Mouse (Mus musculus) lung, embryonic 15.5 days (tissue): ENCODE data around the gene Lin7a. TPM values are rescaled to one million over a fixed set of nuclear protein-coding genes. Genes with fewer than 3 reads are reported as not detected.

Experiments
- ATAC-seq: fragments of 200-750 bp; cut with Nextera tagmentation; 2 replicates; pipeline ENCODE4 v1.8.0; 2017; ENCODE audit warnings: moderate number of reproducible peaks, borderline replicate concordance; ENCODE audit not compliant: low FRiP score, low TSS enrichment; ENCODE audit errors: extremely low read depth
- H3K27ac ChIP-seq: fragments of 300-500 bp; sonication (generic); 2 replicates; pipeline ENCODE4 v1.5.1; 2015; ENCODE audit warnings: moderate library complexity, mild to moderate bottlenecking, inconsistent platforms
- H3K27me3 ChIP-seq: fragments of 300-500 bp; sonication (generic); 2 replicates; pipeline ENCODE4 v1.6.1; 2015; ENCODE audit warnings: inconsistent platforms
- H3K36me3 ChIP-seq: fragments of 300-500 bp; sonication (generic); 2 replicates; pipeline ENCODE4 v1.6.1; 2015; ENCODE audit warnings: inconsistent platforms
- H3K4me1 ChIP-seq: fragments of 300-500 bp; sonication (generic); 2 replicates; pipeline ENCODE4 v1.6.1; 2015; ENCODE audit warnings: inconsistent platforms
- H3K4me2 ChIP-seq: fragments of 300-500 bp; sonication (generic); 2 replicates; pipeline ENCODE4 v1.6.1; 2015; ENCODE audit warnings: inconsistent platforms, mild to moderate bottlenecking, moderate library complexity
- H3K4me3 ChIP-seq: fragments of 300-500 bp; sonication (generic); 2 replicates; pipeline ENCODE4 v1.5.1; 2015; ENCODE audit warnings: mild to moderate bottlenecking, inconsistent platforms
- H3K9ac ChIP-seq: fragments of 300-500 bp; sonication (generic); 2 replicates; pipeline ENCODE4 v1.6.1; 2015; ENCODE audit warnings: inconsistent platforms
- H3K9me3 ChIP-seq: fragments of 300-500 bp; sonication (generic); 2 replicates; pipeline ENCODE4 v1.6.1; 2016; ENCODE audit warnings: inconsistent platforms
- WGBS: fragments of 180-500 bp; shearing (Covaris S2); methylation state at CpG from one replicate; pipeline ENCODE4 v1.1.7; 2015; 5-methylcytosine and 5-hydroxymethylcytosine counted together
- polyA plus RNA-seq: library from polyadenylated mRNA; unstranded; fragments of >200 nt; fragmentation: Nextera tagmentation; extraction: Ambion mirVana; gene quantifications from 2 replicates; pipeline ENCODE4 v1.2.1, GENCODE M21; 2015

The Lin7a gene
- polyA plus RNA-seq, 1 experiment from 2014 or later = 5.5 TPM

DNA sequence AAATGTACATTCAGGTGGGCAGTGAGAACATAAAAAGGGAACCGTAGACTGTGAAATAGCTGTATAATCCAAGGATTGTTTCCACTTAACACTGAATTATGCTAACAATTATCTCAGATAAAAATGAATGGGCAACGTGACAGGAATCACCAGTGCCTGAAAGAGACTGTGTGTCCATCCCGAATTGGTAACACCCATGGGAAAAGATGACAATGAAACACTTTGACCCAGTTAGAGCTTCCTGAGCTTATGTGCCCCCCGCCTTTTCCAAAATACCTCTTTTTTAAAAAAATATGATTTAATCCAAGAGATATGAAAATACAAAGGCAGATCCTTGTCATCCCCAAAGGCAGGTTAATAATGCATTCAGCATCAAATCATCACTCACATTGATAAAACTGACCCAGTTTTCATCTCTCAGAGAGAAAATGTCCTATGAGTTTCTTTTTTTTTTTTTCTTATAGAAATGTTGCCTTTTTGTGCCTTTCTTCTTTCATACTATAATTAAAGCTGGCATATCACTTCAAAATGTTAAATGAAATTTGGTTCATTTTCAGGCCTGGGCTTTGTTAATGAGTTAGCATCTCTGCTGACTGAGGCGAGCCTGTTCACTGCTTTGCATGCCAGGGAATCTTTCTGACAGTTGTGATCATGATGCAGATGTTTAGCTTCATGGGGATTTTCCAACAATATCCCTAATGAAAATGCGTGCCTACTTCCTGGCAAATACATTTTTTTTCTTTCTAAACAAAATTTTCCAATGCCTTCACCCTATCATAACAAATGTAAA lies 80.4 kb downstream of the Lin7a start:
- Histone ChIP-seq H3K9me3 (no peaks in the 10 kb centered on the region), H3K27me3 (no peaks in the 10 kb centered on the region), H3K36me3 (no peaks in the 10 kb centered on the region), H3K27ac (no peak overlapping the region), H3K4me1 (no peaks in the 10 kb centered on the region), H3K9ac (no peak overlapping the region), H3K4me3 (no peak overlapping the region), H3K4me2 (no peak overlapping the region)
- 65% methylated on average over 6 of the region's 6 CpGs for WGBS
- no peak for ATAC-seq

DNA sequence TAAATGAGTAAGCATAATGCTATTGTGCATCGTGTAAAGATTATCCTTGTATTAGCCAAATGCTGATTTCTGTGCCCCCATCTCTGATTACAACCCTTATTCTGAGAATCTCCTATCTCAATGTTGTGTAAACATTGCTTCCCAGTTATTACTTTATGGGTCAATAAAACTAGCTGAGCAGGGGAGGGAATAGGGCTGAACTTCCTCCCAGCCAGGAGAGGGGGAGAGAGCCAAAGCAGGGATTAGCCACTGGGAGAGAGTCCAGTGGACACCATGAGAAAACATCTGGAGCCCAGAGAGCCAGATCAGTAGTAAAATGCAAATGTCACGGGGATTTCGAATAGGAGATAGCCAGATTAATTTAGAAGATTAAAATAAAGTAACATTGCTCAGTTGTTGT lies 82.0 kb downstream of the Lin7a start:
- no peak overlapping the region for H3K9ac ChIP-seq
- WGBS = 88% methylated on average over 3 of the region's 3 CpGs
- H3K4me3 ChIP-seq = no peak overlapping the region
- no peak overlapping the region for H3K27ac ChIP-seq
- H3K9me3 ChIP-seq = no peaks in the 10 kb centered on the region
- H3K4me2 ChIP-seq = no peak overlapping the region
- H3K4me1 ChIP-seq = no peaks in the 10 kb centered on the region
- no peaks in the 10 kb centered on the region for H3K36me3 ChIP-seq
- ATAC-seq = no peak
- H3K27me3 ChIP-seq = no peaks in the 10 kb centered on the region

DNA sequence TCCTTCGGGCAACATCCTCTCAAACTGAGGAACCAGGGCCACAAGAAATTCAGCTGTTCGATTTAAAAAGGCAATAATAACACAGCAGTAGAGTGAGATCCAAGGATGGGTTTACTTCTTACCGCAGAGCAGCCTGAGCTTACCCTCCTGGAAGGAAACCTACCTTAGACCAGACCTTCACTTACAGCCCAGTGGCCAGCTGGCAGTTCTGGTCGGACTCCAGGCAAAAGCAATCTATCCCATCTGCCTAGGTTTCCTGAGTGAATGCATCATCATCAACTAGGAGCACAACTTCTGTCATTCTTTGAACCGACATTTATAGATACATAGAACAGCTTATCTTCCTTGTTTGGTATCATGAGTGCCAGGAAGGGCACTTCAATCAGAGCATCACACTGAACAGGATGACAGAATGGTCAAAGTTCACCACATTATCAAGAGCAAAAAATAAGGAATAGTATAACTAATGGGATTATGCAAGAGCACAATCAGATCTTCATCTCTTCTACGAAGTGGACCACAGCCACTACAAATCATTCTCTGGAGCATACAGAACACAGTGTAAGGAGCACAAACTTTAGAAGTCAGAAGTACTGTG lies 87.1 kb downstream of the Lin7a start:
- 76% methylated on average over 6 of the region's 6 CpGs for WGBS
- H3K4me2 ChIP-seq = no peak overlapping the region
- no peak overlapping the region for H3K9ac ChIP-seq
- H3K4me3 ChIP-seq = no peak overlapping the region
- H3K36me3 ChIP-seq = no peaks in the 10 kb centered on the region
- H3K27me3 ChIP-seq = no peaks in the 10 kb centered on the region
- 0 out of 2 replicates have a peak, but pooled peaks cover 3% of the 10 kb centered on the region for H3K4me1 ChIP-seq
- no peak overlapping the region for H3K27ac ChIP-seq
- no peak for ATAC-seq
- H3K9me3 ChIP-seq = no peaks in the 10 kb centered on the region

DNA sequence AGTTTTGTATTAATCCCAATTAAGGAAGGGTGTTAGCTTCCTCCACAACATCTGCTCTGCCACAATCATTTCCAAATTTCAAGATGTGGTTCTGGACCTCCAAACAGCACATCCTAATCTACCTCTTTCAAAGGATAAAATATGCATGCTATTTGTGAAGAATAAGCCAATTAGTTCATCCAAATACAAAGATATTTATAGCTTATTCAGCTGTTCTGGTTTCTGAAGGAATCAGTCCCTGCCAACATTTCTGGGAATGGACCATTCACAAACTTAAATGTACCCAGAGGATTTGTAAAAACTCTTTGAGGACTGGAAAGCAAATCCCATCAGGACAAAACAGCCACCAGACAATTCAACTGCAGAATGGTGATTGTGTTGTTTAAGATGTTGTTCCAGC lies 87.8 kb downstream of the Lin7a start:
- H3K9ac ChIP-seq = no peak overlapping the region
- 0 out of 2 replicates have a peak, but pooled peaks cover 3% of the 10 kb centered on the region for H3K4me1 ChIP-seq
- H3K36me3 ChIP-seq = no peaks in the 10 kb centered on the region
- no peak overlapping the region for H3K27ac ChIP-seq
- no peak overlapping the region for H3K4me2 ChIP-seq
- no peak overlapping the region for H3K4me3 ChIP-seq
- no peaks in the 10 kb centered on the region for H3K9me3 ChIP-seq
- H3K27me3 ChIP-seq = no peaks in the 10 kb centered on the region
- ATAC-seq = no peak

DNA sequence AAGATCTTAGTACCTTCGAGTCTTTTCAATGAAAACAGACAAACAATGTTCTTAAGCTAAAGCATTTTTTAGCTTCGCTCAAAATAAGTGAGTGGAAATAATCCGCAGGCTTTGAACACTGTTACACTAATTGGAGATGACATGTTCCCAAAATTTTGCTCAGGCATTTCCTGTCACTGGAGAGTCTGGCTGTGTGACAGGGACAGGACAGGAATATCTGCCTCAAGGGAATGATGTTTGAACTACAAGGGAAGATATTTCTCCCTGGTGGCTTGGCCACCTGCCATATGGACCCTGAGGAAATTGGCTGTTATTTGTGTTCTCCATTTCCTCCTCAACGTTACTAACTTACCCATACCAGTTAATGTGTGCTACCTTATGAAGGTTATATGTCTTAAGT lies 90.1 kb downstream of the Lin7a start:
- Histone ChIP-seq H3K27me3 (no peaks in the 10 kb centered on the region), H3K36me3 (no peaks in the 10 kb centered on the region), H3K4me1 (0 out of 2 replicates have a peak, but pooled peaks cover 3% of the 10 kb centered on the region), H3K4me2 (no peak overlapping the region), H3K27ac (no peak overlapping the region), H3K9me3 (no peaks in the 10 kb centered on the region), H3K4me3 (no peak overlapping the region), H3K9ac (no peak overlapping the region)
- ATAC-seq = no peak
- 46% methylated on average over 4 of the region's 4 CpGs for WGBS

DNA sequence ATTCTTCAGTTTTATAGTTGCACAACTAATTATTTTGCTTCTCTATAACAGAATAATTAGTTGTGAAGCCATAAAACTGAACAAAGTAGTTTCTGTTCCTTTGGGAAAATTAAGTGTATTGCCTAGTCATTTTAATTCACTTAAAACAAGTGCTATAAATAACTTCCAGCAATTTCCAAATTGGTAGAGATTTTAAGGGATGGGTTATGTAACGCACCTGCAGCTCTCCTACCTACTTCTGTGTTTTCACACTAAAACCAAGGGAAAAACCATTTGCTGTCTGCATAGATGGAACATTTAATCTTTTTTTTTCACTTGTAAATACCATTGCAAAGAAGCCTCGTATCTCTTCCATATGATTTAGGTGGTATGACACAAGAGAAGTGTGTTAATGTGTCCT lies 90.5 kb downstream of the Lin7a start:
- Histone ChIP-seq H3K4me2 (no peak overlapping the region), H3K4me3 (no peak overlapping the region), H3K27ac (no peak overlapping the region), H3K9ac (no peak overlapping the region), H3K9me3 (no peaks in the 10 kb centered on the region), H3K4me1 (0 out of 2 replicates have a peak, but pooled peaks cover 3% of the 10 kb centered on the region), H3K27me3 (no peaks in the 10 kb centered on the region), H3K36me3 (no peaks in the 10 kb centered on the region)
- 85% methylated on average over 2 of the region's 2 CpGs for WGBS
- ATAC-seq = no peak

DNA sequence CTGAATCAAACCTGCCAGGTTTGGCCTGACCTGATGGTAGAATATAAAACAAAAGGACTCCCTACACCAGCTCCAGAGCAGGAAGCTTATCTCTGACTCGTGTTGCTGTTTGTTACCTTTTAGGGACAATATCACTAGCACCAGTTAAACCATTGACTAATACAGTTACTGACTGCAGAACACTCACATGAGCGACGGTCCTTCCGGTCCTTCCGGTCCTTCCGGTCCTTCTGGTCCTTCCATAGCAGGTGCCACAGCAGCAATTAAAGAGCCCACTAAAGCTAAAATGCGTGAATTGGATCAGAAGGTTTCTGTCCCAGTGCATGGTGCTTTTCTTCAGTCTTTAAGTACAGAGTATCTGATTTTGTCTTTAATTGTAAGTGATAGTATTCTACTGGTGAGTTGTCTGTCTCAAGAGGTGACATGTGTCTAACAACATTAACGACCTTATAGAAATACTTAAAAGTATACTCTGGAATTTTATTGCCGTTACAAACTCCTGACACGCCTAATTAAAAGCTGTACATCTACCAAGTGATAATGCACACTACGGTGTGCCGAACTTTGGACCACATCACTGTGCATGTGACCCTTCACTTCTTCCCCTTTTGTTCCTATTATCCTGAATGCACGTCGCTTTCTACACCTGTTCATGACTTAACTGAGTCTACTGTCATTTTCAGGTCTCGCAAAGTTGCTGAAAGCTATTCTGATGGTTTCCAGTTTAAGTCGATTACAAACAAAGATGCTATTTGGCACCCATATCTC lies 91.7 kb downstream of the Lin7a start:
- no peak for ATAC-seq
- Histone ChIP-seq H3K36me3 (no peaks in the 10 kb centered on the region), H3K9me3 (no peaks in the 10 kb centered on the region), H3K9ac (no peak overlapping the region), H3K4me2 (no peak overlapping the region), H3K4me1 (0 out of 2 replicates have a peak, but pooled peaks cover 3% of the 10 kb centered on the region), H3K4me3 (no peak overlapping the region), H3K27me3 (no peaks in the 10 kb centered on the region), H3K27ac (no peak overlapping the region)
- 74% methylated on average over 16 of the region's 16 CpGs for WGBS

DNA sequence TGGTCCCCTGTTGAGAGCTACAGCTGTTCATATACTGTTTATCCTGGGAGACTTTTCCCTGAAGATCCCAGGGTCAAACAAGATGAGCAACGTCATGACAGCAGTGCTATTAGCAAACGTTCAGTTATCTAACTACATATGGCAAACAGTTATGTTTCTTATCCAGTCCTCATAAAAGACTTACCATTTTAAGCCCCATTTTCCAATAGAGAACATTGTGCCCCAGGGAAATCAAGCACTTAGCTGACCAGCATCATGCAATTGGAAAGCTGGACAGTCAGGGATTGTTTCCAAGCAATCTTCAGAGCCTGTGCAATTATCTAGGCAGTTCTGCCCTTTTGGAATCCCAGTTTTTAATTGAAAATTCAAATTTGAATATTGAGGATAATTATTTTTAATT lies 105.7 kb downstream of the Lin7a start:
- WGBS = 23% methylated on average over 2 of the region's 2 CpGs
- no peaks in the 10 kb centered on the region for H3K36me3 ChIP-seq
- H3K4me2 ChIP-seq = no peak overlapping the region
- no peak overlapping the region for H3K27ac ChIP-seq
- no peak for ATAC-seq
- no peaks in the 10 kb centered on the region for H3K27me3 ChIP-seq
- no peak overlapping the region for H3K9ac ChIP-seq
- no peak overlapping the region for H3K4me3 ChIP-seq
- H3K9me3 ChIP-seq = no peaks in the 10 kb centered on the region
- no peaks in the 10 kb centered on the region for H3K4me1 ChIP-seq

DNA sequence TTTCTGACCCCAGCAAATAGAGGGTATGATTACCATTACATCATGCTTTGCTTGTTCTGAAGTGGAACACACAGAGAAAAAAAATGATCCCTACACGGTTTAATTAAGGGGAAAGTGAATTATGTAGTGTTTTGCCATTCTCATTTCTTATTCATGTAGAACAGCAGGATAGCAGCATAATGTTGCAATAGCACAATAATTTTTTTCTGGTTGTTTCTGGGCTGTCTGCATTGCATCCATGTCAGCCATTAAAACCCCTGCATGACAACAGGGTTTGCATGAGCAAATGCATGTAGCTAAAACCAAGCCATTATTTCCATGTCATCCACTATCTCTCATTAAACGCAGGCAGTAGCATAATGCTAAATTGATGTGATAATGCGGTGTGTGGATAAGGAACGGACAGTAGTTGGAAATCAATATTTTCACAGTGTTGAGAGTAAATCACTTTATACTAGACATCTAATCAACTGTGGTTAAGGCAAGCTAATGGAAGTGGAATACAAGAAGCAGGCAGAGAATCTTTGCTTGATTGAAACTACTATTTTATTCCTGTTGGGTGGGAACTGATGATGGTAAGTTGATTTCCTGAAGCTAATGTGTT lies 109.8 kb downstream of the Lin7a start:
- H3K4me2 ChIP-seq = no peak overlapping the region
- H3K9ac ChIP-seq = no peak overlapping the region
- no peaks in the 10 kb centered on the region for H3K27me3 ChIP-seq
- H3K4me1 ChIP-seq = no peaks in the 10 kb centered on the region
- H3K27ac ChIP-seq = no peak overlapping the region
- H3K36me3 ChIP-seq = no peaks in the 10 kb centered on the region
- no peak for ATAC-seq
- WGBS = 74% methylated on average over 4 of the region's 4 CpGs
- no peaks in the 10 kb centered on the region for H3K9me3 ChIP-seq
- no peak overlapping the region for H3K4me3 ChIP-seq

DNA sequence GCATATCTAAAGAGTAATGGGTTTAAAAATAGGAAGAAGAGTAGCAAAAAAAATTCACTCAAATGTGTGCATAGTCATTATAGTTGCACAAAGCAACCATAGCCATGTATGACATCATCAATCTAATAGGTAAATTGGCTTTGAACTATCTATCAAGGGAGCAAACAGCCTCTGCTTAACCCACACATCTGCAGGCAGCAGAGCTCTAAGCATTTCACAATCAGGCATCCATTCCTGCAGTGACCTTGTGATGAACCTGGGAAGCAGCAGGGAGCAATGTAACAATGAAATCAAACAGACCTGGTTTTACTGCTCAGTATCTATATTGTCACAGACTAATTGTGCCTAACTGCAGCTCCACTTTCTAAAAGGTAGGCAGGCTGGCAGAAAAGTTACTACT lies 112.3 kb downstream of the Lin7a start:
- Histone ChIP-seq H3K9ac (no peak overlapping the region), H3K9me3 (no peaks in the 10 kb centered on the region), H3K36me3 (no peaks in the 10 kb centered on the region), H3K4me2 (no peak overlapping the region), H3K4me3 (no peak overlapping the region), H3K27me3 (no peaks in the 10 kb centered on the region), H3K27ac (no peak overlapping the region), H3K4me1 (no peaks in the 10 kb centered on the region)
- no peak for ATAC-seq

DNA sequence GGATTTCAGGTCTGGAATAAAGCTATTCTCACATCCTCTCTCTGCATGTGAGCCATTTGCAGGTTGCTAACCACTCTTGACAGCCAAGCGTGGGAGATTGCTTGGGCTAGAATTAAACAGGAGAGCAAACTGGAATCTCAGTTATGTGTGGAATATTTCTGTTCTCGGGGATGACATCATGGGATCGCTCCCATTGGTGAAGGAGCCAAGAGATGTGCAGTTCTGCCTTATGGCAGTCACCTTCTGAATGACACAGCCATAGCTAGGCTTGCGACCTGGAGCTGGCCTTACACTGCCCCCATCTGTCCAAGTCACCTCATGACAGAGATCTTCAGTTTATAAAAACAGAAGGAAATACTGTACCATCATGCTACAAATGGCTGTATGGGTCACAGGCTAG lies 118.0 kb downstream of the Lin7a start:
- no peak overlapping the region for H3K27ac ChIP-seq
- no peaks in the 10 kb centered on the region for H3K4me1 ChIP-seq
- WGBS = 33% methylated on average over 4 of the region's 4 CpGs
- no peak overlapping the region for H3K4me3 ChIP-seq
- no peaks in the 10 kb centered on the region for H3K36me3 ChIP-seq
- H3K9me3 ChIP-seq = no peaks in the 10 kb centered on the region
- H3K27me3 ChIP-seq = no peaks in the 10 kb centered on the region
- no peak for ATAC-seq
- no peak overlapping the region for H3K9ac ChIP-seq
- no peak overlapping the region for H3K4me2 ChIP-seq

DNA sequence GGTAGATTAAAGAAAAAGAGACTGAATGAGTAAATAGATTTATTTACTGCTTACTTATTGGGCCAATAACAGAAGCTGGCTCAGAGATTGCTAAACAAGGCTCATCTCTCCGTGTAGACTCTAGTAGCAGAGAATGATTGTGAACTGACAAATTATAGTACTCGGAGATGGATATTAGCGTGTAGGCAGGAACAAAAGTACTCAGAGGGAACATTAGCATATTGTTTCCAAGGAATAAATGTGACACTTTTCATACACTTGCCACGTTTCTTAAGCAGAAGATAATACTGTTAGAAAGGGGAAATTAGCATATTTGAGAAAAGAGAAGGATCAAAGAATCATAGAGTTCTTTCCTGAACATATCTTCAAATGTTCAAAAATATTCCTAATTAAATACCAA lies 133.9 kb downstream of the Lin7a start:
- Histone ChIP-seq H3K27me3 (no peaks in the 10 kb centered on the region), H3K9me3 (no peaks in the 10 kb centered on the region), H3K9ac (no peak overlapping the region), H3K4me2 (no peak overlapping the region), H3K4me3 (no peak overlapping the region), H3K4me1 (no peaks in the 10 kb centered on the region), H3K36me3 (no peaks in the 10 kb centered on the region), H3K27ac (no peak overlapping the region)
- WGBS = 78% methylated on average over 4 of the region's 4 CpGs
- ATAC-seq = no peak
